Mouse (Mus musculus): ENCODE data around the gene Csnk2a2.

Gene Csnk2a2

DNA sequence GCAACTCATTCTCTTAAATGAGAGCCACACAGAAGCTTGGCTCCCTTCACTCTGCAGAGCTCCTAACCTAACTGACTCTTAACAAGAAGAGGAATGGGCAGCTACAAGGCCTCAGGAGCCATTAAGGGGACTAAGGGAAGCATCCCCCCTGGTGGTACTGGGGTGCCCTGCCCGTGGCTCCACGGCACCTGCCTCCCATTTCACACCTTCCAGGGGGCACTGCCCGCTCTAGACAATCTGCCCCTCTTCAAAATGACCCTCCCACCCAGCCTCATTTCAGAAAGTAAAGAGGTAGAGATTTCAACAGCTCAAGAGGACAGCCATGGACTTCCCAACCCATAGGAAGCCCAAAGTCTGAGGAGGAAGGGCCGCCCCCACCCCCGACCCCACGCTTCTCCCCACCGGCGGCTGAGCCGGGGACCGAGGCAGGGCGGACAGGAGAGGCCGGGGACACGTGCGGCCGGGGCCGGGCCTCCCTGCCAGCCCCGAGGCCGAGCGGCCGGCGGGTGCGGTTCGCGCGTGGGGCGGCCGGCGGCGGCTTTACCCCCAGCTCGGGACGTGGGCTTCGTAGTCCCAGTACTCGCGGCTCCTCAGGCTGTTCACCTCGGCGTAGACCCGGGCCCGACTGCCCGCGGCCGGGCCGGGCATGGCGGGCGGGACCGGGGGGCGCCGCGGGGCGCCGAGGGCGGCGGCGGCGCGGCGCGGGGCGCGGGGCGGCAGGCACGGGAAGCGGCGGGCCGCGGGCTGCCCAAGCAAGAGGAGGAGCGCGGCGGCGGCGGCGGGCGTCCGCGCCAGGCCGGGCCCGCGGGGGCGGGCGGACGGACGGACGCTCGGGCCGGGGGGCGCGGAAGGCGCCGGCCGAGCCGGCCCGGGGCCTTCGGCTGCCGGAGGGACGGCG lies 1.8 kb downstream of the Csnk2a2 start:
- no peak for DNase-seq (ENCODE audit: low read depth, low spot score)

DNA sequence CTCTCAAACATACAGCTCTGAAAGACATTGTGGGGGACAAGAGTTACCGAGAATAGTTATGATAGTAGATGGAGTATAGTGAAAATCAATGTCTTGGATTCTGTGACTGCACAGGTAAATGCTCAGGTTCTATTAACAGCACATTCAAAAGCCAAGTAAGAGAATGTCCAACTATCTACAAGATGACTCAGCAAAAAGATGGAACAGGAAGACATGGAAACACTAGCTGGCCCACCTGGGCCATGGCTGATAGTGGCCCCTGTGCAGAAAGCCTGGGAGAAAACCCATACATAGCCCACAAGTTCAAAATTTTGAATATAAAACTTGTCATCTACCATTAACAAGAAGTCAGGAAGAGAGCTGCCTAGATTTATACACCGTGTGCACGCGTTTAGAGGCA lies 19.8 kb downstream of the Csnk2a2 start:
- DNase-seq (ENCODE audit: low read depth, low spot score) = no peak

DNA sequence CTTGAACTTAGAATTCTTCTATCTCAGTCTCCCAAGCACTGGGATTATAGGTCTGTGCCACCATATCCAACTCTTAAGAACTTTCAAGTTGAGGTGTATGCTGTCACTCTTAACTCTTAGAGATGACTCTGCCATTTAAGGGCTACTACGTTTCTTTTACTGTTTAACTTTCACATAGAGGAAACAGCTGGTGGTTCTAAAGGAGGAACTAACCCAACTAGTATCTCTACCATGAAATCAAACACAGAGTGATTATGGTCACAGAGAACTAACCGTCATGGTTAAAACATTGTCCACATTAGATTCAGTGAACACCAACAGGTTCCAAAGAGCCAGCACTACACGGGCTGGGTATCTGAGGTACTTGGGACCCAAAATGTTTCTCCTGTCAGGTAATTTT lies 20.8 kb downstream of the Csnk2a2 start:
- DNase-seq (ENCODE audit: low read depth, low spot score) = no peak

DNA sequence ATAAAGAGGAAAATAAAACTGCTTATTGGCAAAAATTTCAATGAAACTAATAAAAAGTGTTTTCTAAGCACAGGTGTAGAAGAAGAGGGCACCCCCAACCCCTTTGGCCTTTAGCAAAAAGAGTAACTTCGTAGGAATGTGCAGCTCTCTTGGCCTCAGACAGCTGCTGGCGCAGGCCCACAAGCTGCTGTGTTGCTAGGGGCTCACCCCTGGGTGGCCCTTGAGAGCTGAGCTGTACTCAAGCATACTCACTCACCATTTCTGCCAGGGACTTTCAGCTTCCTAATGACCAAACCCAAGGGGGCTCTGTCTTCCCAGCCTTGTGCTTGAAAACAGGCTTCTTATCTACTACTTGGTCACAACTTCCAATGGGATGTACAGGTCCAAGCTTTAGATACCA lies 23.3 kb downstream of the Csnk2a2 start:
- DNase-seq (ENCODE audit: low read depth, low spot score) = no peak

DNA sequence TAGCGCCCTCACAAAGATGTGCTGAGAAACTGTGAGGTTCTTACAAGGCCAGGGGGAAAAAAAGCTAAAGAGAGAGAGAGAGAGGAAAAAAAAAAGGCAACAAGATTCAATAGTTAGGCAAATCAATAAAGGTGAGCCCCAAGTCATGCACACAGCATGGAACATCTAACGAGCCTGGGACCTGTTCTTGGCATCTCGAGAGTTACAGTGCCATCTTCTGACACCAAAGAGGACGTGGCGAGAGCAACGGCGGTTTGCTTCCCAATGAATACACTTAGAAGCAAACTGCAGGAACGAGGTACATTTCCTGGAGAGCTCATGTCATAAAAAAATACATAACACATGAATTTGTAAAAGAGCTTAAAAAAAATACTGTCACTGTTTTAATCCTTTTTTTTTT lies 37.3 kb downstream of the Csnk2a2 start:
- no peak for DNase-seq (ENCODE audit: low read depth, low spot score)

DNA sequence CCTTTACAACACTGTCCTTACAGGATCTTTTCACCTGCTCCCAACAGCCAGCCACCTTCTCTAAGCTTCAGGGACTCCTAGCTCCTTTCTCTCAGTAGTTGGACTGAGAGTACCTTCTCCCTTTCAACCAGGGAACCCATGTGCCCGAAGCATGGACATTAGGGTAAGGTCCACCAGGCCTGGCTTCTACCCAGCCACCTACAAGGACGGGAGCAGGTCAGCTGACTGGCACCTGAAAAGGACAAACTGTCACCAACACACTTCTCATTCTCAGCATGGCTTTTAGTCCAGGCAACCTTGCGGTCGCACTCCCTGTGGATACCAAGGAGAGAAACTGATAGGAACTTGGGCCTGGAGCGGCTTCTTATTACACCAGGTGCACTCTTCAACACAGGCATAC lies 39.6 kb downstream of the Csnk2a2 start:
- DNase-seq (ENCODE audit: low read depth, low spot score) = no peak

DNA sequence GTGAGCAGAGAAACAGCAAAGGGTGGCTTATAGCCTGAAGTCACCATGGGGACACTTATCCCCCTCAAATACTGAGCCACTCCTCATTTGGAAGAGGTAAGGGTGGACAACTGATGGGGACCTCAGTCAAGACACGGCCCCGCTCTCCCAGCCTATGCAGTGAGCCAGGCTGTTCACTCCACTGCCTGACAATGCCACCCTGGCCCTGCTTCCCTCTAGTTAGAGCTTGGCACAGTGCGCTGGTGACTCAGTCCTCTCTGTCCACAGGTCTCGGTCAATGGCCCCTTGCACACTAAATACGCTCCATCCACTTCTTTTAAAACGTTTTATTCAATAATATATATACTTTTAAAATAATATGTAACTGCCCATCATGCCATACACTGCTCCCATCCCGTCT lies 42.2 kb downstream of the Csnk2a2 start:
- DNase-seq (ENCODE audit: low read depth, low spot score) = no peak

DNA sequence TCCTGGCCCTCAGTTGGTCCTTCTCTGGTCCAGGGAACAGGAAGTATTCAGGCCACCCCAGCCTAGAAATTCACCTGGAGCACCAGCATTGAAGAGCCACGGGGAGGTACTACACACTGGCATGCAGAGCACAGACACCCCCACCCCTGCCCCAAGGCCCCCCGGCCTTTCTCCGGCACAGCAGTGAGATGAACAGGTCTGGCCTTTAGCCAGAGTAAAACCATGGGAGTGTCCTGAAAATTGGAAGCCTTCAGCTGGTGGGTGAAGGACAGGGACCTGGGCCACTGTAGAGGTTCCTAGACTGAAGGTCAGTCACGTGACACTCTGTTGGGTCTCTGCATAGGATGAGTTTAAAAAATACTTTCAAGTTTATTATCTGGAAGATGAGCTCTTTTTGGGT lies 44.8 kb downstream of the Csnk2a2 start:
- no peak for DNase-seq (ENCODE audit: low read depth, low spot score)

DNA sequence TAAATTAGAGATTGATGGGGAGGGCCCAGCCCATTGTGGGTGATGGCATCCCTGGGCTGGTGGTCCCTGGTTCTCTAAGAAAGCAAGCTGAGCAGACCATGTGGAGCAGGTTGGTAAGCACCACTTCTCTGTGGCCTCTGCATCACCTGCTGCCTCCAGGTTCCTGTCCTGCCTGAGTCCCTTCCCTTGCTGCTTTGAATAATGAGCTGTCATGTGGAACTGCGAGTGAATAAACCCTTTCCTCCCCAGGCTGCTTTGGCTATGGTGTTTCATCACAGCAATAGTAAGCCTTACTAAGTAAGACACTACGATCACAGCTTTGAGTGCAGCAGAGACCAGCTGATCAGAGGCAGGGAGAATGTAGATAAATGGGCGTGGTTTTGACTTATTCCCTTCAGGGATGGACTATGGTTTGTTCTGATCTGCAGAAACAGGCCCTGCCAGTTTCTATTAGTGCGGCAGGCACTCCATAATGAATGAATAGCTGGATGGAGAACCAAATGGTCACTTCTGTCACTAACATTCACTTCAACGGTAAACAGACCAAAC lies 48.3 kb downstream of the Csnk2a2 start:
- no peak for DNase-seq (ENCODE audit: low read depth, low spot score)

DNA sequence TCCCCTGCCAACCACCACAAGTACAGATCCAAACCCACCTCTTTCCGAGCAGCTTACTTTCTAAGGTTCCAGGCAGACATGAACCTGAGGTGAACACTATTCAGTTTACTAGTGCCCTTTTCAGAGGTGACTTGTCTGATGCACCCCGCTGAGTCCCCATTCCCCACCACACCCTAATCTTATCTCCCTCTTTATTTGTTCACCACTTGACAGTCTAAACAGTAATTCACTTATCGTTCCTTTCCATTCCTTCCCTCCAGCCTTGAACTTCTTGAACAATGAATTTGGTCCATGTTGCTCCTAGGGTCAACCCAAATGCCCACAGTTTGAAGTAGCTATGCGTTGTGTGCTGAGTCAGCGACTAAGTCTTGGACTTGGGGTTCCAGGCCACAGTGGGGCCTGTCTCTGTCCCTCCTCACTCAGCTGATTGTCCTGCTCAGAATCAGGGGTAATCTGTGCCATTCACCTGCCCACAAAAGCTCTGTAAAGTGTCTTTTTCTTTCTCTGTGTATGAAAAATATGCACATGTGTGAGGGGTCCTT lies 49.6 kb downstream of the Csnk2a2 start:
- DNase-seq (ENCODE audit: low read depth, low spot score) = no peak

DNA sequence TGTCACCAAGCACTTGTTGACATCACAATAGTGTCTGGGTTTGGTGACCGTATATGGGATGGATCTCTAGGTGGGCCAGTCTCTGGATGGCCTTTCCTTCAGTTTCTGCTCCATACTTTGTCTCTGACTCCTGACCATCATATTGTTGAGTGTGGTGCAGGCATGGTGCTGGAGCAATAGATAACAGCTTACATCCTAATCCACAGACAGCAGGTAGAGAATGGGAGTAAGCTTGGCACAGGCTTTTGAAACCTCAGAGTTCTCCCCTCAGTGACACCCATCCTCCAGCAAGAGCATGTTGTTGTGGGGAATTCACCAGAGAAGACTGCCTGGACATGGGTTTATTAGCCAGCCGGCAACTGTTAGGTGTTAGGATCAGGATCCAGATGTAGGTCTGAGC lies 50.4 kb downstream of the Csnk2a2 start:
- no peak for DNase-seq (ENCODE audit: low read depth, low spot score)

DNA sequence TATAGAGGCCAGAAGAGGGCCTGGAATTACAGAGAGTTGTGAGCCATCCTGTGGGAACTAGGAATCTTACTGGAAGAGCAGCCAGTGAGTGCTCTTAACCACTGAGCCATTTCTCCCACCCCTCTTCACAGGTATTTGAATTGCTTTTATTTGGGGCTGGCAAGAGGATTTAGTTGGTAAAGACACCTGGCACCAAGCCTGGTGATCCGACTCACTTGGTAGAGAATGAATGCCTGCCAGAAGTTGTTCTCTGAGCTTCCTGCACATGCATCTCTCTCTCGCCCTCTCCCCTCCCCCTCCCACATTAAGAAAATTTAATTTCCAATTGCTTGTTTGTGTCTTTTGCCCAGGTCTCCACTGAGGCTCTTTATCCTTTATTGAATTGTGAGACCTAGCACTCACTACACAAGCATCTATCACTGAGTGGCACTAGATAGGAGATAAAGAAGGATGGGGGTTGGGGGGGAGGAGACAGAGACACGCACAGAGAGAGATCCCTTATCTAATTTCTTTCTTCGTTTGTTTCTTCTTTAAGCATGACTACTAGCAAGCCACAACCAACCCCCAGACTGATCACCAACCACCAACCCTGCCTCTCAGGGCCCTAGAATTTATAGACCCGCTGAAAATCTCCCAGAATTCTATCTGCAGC lies 52.4 kb downstream of the Csnk2a2 start:
- no peak for DNase-seq (ENCODE audit: low read depth, low spot score)

DNA sequence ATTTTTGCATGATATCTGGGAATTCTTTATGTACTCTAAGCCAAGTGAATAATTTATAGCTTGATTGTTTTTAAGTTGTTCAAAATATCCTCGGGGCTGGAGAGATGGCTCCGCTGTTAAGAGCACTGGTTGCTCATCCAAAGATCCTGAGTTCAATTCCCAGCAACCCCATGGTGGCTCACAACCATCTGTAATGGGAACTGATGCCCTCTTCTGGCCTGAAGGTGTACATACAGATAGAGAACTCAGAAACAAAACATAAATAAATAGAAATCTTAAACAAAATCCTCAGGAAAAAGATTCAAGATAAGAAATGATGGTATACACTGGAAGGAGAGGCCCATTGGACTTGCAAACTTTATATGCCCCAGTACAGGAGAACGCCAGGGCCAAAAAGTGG lies 53.9 kb downstream of the Csnk2a2 start:
- no peak for DNase-seq (ENCODE audit: low read depth, low spot score)

DNA sequence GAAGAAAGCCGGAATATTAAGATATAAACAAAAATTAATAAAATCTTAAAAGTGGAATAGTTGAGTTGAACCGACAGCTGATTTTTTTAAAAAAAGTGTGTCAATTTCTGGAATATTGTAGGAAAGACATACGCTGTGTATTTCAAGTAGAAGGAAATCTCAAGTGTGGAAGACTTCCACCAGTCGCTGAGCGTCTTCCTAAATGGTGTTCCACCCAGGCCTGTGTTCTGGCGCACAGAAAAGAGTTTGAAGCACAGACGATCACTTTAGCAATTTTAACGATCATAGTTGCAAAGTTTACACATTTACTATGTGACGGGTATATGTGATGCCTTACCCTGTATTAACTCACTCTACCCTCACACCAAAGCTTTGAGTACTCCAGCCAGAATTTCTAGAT lies 54.4 kb downstream of the Csnk2a2 start:
- no peak for DNase-seq (ENCODE audit: low read depth, low spot score)

DNA sequence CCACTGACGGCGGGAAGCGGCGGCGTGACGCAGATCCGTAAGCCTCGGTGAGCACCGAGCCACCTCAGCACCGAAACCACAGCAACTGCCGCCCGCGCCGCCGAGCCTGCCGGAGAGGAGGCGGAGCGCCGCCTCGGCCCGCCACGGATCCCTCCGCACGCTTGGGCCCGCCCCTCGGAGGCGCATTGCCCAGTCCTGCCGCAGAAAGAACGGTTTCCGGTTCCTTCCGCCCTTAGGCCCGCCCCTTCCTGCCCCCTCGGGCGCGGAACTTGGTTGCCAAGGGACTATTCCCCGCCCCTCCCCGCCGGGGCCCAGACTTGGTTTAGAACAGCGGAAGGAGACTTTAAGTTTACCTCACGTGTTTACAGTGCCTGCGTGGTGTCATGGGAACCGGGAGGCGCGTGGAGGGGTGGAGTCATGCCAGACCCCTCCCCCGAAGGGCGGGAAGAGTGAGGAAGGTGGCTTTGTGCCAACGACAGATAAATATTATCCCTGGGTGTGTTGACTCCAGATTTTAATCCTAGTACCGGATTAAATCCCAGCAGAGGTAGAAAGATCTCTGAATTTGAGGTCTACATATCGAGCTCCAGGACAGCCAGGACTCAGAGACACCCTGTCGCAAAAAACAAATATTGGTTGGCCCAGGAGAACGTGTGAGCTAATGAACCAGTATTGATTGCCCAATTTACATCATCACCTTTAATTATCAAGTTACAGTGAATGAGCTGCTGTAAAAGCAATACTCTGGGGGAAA lies 55.0 kb downstream of the Csnk2a2 start, which contains the start of gene Cfap20:
Gene Cfap20, minus strand, starts transcription at position 184 of the 754 bp plus-strand sequence.
- DNase-seq (ENCODE audit: low read depth, low spot score) = peak; percentile 97

DNA sequence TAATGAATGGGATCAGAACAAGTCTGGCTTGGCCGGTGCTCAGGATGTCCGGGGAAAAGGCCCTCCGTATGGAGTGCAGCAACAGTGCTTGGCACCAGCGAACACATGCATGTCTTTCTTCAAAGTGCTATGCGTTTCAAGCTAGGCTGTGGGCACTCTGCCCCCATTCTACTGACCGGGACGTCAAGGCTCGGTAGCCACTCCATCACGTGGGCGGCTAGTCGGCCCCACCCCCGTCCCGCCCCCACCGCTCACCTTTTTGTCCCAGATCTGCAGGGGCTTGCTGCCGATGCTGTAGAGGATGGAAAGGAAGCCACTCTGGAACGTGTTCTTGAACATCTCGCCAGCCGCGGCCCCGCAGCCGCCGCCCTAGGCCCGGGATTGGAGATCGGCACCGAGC lies 55.6 kb downstream of the Csnk2a2 start:
- no peak for DNase-seq (ENCODE audit: low read depth, low spot score)

DNA sequence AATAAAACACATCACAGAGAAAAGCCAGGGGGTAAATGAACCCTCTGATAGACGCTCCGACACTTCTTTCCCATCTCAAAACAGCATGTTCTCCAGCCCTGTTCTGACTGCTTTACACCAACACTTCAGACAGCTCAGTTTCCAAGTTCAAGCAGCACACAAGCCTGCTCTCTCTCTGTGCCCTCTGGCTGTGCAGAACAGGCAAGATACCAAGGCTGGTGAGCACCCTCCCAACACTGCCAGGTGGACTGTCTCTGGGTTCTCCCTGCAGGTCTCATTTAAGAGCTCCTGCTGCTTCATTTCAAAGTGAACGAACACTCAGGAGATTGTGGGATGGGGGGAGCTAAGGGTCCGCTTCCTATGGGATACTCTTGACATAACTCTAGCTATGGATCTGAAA lies 56.7 kb downstream of the Csnk2a2 start:
- DNase-seq (ENCODE audit: low read depth, low spot score) = no peak

DNA sequence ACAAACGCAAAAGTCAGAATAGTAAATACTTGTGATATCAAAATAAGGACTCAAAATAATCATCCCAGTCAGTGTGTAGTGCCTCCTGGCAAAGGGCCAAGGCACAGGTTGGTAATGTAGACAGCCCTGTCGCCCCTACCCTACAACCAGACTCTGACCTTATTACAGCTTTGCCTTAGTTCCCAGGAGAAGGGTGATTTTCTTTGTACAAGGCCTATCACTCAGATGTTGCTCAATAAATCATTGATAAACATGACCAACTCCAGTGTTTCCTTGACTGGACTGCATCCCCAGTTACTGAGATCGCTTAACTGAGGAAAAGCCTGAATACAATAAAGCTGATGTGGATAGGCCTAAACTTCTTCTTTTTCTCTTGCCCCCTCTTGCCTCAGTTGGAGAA lies 57.4 kb downstream of the Csnk2a2 start:
- no peak for DNase-seq (ENCODE audit: low read depth, low spot score)

DNA sequence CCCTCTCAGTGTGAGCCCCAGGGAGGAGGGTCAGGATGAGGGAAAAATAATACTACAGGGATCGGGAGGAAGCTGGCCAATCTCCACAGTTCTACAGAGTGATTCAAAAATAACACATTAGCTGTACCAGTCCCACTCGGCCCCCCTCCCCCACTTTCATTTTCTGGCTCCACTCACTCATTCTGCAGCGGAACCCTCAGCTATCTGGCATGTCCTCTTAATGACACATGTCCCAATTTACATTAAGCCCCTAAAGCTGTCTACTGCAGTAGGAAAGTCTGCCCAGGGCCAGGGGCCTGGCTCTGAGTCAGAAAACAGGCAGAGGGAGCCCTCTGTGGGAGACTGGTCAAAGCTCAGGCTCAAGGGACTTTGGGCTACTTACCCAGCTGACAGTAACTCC lies 59.9 kb downstream of the Csnk2a2 start:
- no peak for DNase-seq (ENCODE audit: low read depth, low spot score)

DNA sequence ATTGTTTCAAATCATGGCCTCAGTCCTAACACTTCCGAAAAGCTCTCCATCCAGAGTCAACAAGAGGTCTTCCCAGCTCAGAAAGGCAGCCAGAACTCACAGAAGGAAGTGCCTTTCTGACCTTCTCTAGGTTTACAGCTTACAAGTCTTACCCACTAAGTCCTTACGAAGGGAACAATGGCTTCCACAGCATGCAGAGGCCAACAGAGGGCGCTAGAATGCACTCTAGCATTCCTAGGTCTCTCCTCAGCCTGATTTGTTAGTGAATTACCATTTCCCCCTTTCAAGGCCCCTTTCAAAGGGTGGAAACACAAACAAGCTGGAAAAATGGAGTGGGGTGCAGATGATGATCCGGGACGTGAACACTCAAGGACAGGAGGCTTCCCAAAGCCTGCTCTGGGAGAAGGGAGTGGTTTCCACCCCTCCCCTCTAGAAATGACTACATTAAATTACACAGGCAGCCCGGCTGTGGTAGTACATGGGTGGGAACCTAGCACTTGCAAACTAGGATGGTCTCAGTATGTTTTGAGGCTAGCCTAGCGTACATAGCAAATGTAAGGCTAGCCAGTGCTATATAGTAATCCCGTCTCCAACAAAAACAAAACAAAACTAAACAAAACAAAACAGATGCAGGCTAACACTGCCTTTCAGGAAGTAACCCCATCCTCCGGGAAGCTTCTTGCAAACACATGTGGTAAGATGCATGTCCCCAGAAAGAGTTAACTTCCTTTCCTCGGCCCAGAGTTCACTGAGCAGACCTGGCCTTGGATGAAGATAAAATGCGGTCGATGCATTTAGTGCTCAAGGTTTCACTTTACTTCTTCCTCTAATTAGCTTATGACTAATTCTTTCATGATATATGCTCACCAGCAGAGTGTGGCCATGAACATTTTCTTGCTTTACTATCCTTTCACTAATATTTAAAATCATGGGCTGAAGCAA lies 62.0 kb downstream of the Csnk2a2 start:
- DNase-seq (ENCODE audit: low read depth, low spot score) = peak; percentile 44

DNA sequence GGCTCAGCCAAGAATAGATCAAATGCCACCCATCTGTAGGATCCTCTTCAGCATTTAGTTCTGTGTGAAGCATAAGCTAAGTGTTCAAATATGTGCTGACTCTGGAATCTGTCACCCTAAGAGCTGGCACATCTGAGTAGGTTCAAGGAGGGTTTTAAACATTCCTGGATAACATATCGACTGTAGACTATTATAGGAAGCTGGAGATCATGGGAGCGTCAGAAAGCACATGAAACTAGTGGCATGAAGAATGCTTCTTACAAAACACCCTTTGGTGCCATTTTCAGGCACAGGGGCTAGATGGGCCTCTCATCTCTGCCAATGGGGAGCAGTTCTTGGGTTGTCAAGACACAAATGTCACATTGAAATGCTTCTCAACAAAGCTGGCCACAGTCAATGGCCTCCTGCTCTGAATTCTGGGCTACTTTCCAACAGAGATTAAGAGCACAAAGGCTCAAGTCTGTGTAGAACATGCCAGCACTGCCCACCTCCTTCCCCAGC lies 63.0 kb downstream of the Csnk2a2 start:
- no peak for DNase-seq (ENCODE audit: low read depth, low spot score)
